Comparison of ENCODE assay signal across 8 mouse cellular contexts in the genomic region with DNA sequence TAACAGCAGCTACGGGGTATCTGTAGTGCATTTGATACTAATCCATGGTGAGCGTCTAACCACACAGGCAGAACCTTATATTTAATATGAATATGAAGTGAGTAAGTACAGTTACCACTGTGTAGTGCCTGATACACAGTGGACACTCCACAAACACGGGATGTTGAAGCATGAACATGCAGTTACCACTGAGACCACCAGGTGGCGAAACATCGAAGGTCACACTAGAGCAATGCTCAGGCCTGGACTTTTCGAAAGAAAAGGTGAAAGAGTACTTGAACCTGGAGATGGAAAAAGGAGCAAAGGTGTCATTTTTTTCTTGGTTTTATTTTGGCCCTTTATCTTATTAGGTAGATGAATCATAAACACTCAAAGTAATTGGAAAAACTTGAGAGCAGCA. TPM values are rescaled to one million over a fixed set of nuclear protein-coding genes. Genes with fewer than 3 reads are reported as not detected.
DNase-seq lines count a peak whose midpoint lies in the region; ATAC-seq and TF ChIP-seq lines count a peak whose summit lies in the region.

No protein-coding gene starts in this region.

- peaks cover 0 to 2% of the 10 kb centered on the region in 2 experiments; a peak in 1 of 4 replicates for H3K4me1 ChIP-seq in liver, embryonic 14.5 days (replicated peaks; ENCODE audit: control insufficient read depth in 2 of 2, insufficient read depth in 2 of 2, low read length in 1 of 2)

- no peak overlapping the region for H3K9ac ChIP-seq in liver, embryonic 14.5 days (replicated peaks)

- H3K27ac ChIP-seq in liver, embryonic 14.5 days: no peak overlapping the region

- peak; percentile 54 for DNase-seq in ovary, postnatal 36 days (ENCODE audit: low spot score)
- no peak for DNase-seq in ovary, adult 18-20 months (ENCODE audit: low spot score)
- peak; percentile 75 to 77 for DNase-seq in adrenal gland, postnatal 36 days
- peak; percentile 65 for DNase-seq in forelimb bud, embryonic 11.5 days (ENCODE audit: low read depth, low spot score)
- peak; percentile 67 for DNase-seq in induced T-regulatory cell, adult 2 months (ENCODE audit: low read depth)
- DNase-seq in liver, embryonic 14.5 days (ENCODE audit: low read depth in 3 of 3, low spot score in 3 of 3): peak in 1 of 3 experiments; percentile 24
- peak; percentile 69 for DNase-seq in right cerebral cortex, postnatal 4 days
- no peak for DNase-seq in Muller cell, postnatal 12 days (ENCODE audit: inconsistent ontology term)

- ATAC-seq in liver, embryonic 14.5 days (ENCODE audit: insufficient read depth): no peak

- H3K4me3 ChIP-seq in liver, embryonic 14.5 days (ENCODE audit: insufficient read depth in 1 of 2, low read depth in 2 of 2, low read length in 2 of 2): no peak overlapping the region

- 29% methylated on average over 6 of the region's 6 CpGs for WGBS in liver, embryonic 14.5 days (ENCODE audit: insufficient replicate concordance)

- no peaks in the 10 kb centered on the region for H3K36me3 ChIP-seq in liver, embryonic 14.5 days (replicated peaks; ENCODE audit: control insufficient read depth, insufficient read depth, low read depth)

- peak; percentile 82 for TF ChIP-seq CTCF in liver, embryonic 14.5 days (IDR thresholded peaks at IDR 0.05; ENCODE audit: low read depth)

- no peaks in the 10 kb centered on the region for H3K9me3 ChIP-seq in liver, embryonic 14.5 days (ENCODE audit: control insufficient read depth, low read length)

- no peaks in the 10 kb centered on the region for H3K27me3 ChIP-seq in liver, embryonic 14.5 days (ENCODE audit: control insufficient read depth, insufficient read depth, low read length)

- no peak overlapping the region for H3K4me2 ChIP-seq in liver, embryonic 14.5 days (ENCODE audit: low read depth)

- TF ChIP-seq EP300 in liver, embryonic 14.5 days (IDR thresholded peaks at IDR 0.05; ENCODE audit: low read depth): no peak

RNA-seq across cellular contexts. Expression of a gene that starts 38.1 kb away (rescaled TPM):
- 10 to 100 TPM; 38.0 to 53.3 TPM for total RNA-seq in adrenal gland, postnatal 36 days (2021)
- 0.95 and 1.9 TPM in 2 replicates for polyA plus RNA-seq in liver, embryonic 14.5 days (2012; rRNA removed)
- polyA plus RNA-seq in liver, embryonic 14.5 days (2014; fragmentation: Nextera tagmentation; extraction: Ambion mirVana): 0.62 and 2.1 TPM in 2 replicates

RNA-seq across cellular contexts. Expression of a gene that starts 43.5 kb away (rescaled TPM):
- total RNA-seq in adrenal gland, postnatal 36 days (2021): 1 to 10 TPM; 2.3 to 3.0 TPM
- 0.02 TPM in 2 replicates for polyA plus RNA-seq in liver, embryonic 14.5 days (2012; rRNA removed)
- not detected in 2 replicates for polyA plus RNA-seq in liver, embryonic 14.5 days (2014; fragmentation: Nextera tagmentation; extraction: Ambion mirVana)

Comparison
In these comparisons a context has a peak if more than half of its experiments do, and no peak if none do; other contexts are left out.
1. DNase-seq: peak in ovary, postnatal 36 days (single experiment), adrenal gland, postnatal 36 days (2 of 2), forelimb bud, embryonic 11.5 days (single experiment), induced T-regulatory cell, adult 2 months (single experiment) and right cerebral cortex, postnatal 4 days (single experiment); none in ovary, adult 18-20 months (single experiment) and Muller cell, postnatal 12 days (single experiment).